Comparison of ENCODE assay signal across 12 mouse cellular contexts in the genomic region with DNA sequence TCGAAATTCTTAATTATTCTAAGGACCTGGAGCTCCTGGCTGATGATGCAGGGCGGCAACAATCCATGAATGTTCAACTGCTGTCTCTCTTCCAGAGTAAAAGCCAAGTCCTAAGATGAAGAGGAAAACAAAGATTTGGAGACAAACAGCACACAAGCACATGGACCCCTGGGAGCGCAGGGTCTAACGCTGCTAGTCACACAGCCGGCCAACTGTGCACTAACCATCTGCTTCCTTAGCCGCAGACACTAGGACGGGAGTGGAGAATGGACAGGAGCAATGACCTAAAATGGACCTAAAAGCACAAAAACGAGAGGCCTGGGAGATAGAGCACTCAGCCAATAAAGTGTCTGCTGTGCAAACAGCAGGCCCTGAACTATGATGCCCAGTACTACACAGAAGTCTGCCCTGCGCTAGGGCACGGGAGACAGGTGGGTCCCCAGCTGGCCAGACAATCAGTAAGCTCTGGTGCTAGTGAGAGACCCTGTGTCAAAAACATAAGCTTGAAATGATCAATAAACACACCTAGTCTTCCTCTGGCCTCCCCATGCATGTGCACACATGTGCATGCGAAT.
"Had no signal": no experiment of that assay in that cellular context is flagged by ENCODE, and none has a peak within 500 bp of the region (broad histone marks: within the 10 kb centered on the region; RNA-seq: fewer than 3 reads in every experiment).

No protein-coding gene starts in this region.

- H3K27me3 ChIP-seq: limb, embryonic 12.5 days; liver, embryonic 13.5 days; midbrain, embryonic 13.5 days; neural tube, embryonic 12.5 days had no signal

- ATAC-seq: intestine, postnatal 0 days; lung, postnatal 0 days; midbrain, embryonic 13.5 days had no signal

- H3K4me3 ChIP-seq: limb, embryonic 12.5 days; liver, embryonic 13.5 days; midbrain, embryonic 13.5 days; neural tube, embryonic 12.5 days had no signal

- H3K36me3 ChIP-seq: limb, embryonic 12.5 days; liver, embryonic 13.5 days; midbrain, embryonic 13.5 days; neural tube, embryonic 12.5 days had no signal

- H3K9me3 ChIP-seq: limb, embryonic 12.5 days; liver, embryonic 13.5 days; midbrain, embryonic 13.5 days; neural tube, embryonic 12.5 days had no signal

- H3K9ac ChIP-seq: limb, embryonic 12.5 days; liver, embryonic 13.5 days; midbrain, embryonic 13.5 days; neural tube, embryonic 12.5 days had no signal

- H3K27ac ChIP-seq: limb, embryonic 12.5 days; liver, embryonic 13.5 days; midbrain, embryonic 13.5 days; neural tube, embryonic 12.5 days; stomach, postnatal 0 days had no signal

- DNase-seq: kidney, adult 8-10 months; kidney, postnatal 25 days; liver, embryonic 13.5 days; lung, adult 2 months; lung, postnatal 36 days; thymus, postnatal 14 days had no signal

- H3K4me1 ChIP-seq: liver, embryonic 13.5 days; neural tube, embryonic 12.5 days had no signal

- H3K4me2 ChIP-seq: limb, embryonic 12.5 days; liver, embryonic 13.5 days; midbrain, embryonic 13.5 days; neural tube, embryonic 12.5 days had no signal
